Mouse (Mus musculus): ENCODE data around the gene Hk1.
"Not testable (repeated sequence)": the region's sequence is repeated elsewhere in the genome, so short reads cannot be mapped to it uniquely, and the experiment has no call there.

Gene Hk1

GRCm38 (mm10) chr10:62340991-62341390, 38.7 kb downstream of the Hk1 start:
- no peak for DNase-seq (ENCODE audit: low spot score in 2 of 2)

GRCm38 (mm10) chr10:62340095-62340731, 39.5 kb downstream of the Hk1 start:
- DNase-seq (ENCODE audit: low spot score in 2 of 2) = peak; percentile 97

- DNase-seq (ENCODE audit: low spot score in 2 of 2) = peak; percentile 45 to 53
Measured at GRCm38 (mm10) chr10:62339211-62340094, 40.3 kb downstream of the Hk1 start.

DNA sequence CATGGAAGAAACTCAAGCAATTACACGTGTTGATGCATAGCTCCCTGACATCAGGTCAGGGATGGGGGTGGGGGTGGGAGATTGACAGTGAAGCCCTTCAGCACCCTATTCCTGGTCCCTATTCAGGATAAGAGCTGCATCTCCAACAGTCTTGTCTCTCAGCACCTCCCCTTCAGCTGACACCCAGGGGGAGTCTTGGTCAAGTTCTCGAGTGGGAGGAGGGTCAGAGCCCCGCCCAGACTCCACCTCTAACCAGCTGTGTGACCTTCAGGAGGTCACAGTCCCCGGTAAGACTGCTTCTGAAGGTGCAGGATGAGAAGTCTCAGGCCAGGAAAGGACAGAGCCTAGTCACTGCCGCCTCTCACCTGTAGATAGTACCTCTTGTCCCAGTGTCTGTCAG, 41.1 kb downstream of the Hk1 start:
- DNase-seq (ENCODE audit: low spot score in 2 of 2) = no peak

DNA sequence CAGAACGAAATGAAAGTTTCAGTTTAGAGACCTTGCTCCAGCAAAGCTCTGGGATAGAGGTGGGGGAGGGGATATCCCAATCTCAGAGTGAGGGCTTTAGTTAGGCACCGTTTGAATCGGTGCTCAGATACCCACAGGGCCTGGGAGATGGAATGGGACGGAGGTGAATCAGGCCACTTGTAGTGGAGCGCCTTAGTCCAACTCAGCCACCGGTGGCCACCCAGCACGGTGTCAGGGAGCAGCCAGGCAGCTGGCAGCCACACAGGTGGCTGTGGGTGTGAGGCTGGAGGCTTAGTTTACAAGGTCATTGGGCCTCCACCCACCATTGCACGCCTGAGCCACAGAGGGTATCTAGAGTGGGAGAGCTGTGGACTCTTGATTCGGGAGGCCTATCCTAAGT, 41.5 kb downstream of the Hk1 start:
- no peak for DNase-seq (ENCODE audit: low spot score in 2 of 2)

DNA sequence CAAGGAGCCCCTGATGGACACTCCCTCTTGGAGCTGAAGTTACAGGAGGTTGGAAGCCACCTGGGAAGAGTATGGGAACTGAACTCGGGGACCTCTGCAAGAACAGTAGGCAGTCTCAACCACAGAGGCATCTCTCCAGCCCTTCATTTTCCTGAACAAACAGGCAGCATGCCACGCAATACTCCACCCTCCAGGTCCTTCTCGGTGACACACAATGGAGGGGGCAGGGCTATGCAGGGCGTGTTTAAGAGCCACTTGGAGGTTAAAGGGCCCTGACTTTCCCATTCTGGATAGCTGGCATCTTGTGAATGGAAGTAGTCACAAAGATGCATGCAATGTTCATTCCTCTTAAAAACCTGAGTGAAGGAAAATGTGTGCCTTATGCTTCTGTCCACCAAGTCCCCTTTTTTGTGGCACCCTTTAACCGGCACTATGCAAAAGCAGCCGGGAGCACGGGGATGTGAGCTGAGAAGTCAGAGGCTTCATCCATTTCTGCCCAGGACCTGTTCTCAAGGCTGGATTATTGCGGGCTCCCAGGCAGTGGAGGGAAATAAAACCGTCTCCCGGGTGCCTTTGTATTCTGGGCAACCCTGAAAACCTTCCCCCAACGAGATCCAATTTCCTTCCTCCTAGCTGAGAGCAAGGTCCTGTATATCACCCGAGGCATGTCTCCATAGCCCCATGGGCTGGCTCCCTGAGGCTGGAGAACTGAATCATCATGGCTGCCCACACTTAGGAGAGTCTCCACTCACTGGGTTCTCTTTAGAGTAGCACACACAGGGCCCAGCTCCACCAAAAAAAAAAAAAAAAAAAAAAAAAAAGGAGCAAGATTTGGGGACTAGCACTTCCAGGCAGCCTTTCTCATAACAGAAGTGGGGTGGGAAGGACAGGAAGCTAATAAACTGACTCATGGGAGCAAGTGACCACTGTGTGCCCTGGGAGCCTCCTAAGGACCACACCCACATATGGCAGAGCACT, 42.8 kb downstream of the Hk1 start:
- DNase-seq (ENCODE audit: low spot score in 2 of 2) = no peak

GRCm38 (mm10) chr10:62335423-62335776, 44.3 kb downstream of the Hk1 start:
- no peak for DNase-seq (ENCODE audit: low spot score in 2 of 2)

DNA sequence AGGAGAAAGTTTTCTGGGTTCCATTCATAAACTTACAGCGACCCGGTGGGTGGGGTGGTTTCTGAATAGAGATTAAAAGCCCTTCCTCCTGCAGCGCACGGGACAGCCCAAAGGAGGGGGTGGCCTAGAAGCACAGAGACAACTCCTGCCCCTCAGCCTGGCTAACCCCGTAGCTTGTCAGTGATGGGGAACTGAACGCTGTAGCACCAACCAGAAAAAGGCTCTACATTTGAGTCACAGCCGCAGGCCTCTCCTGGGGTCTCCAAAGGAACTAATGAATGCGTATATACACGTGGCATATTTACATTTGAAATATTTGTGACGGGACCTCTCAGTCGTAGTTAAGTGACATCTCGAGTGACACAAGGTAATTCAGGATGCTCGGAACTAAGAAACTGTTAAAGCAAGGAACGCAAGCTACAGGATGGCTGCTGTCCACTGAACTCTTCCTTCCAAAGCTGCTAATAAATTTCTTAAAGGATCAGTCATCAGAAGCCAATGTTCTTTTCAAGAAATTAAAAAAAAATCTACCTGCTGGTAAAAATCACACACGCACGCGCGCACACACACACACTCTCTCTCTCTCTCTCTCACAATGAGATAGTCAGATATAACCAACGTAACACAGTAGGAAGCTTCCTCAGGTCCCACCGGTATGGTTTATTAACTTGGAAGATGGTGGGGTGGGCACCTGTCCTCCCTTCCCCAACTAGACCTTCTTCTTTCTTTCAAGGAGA, 44.9 kb downstream of the Hk1 start:
- no peak for DNase-seq (ENCODE audit: low spot score in 2 of 2)

DNA sequence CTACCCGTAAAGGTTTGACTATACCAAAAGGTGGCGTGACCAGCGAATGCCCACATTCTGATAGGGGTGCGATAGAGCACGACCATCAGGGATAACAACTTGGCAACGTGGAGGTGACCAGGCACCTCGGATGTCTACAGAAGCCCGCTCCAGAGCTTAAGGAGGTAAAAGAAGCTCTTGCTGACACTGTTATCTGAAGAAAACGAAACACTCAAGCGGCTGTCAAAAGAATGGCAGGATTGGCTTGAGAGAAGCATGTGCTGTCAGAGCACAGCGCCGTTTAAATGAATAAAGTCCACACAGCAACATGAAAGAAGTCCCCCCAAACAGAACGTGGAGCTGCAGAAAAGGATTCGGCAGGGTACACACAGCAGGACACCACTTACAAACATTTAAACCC, 46.4 kb downstream of the Hk1 start:
- no peak for DNase-seq (ENCODE audit: low spot score in 2 of 2)

DNA sequence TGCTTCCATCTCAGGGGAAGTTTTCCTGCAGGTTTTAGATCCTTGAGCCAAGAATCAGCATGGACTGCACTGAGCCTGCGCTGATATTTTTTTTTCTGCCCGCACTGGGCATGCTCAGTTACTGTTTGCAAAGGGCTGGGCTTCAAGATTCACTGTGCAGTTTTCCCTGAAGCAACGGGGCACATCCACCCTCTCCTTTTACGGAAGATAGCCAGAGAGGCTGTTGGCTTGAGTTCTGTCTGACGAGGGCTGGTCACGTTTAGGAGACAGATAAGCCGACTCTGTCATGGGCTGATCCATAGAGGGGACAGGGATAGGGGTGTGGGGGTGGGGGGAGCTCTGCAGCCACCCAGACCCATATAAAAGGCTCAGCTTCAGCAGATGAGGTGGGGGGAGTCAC, 47.2 kb downstream of the Hk1 start:
- DNase-seq (ENCODE audit: low spot score in 2 of 2) = no peak

DNA sequence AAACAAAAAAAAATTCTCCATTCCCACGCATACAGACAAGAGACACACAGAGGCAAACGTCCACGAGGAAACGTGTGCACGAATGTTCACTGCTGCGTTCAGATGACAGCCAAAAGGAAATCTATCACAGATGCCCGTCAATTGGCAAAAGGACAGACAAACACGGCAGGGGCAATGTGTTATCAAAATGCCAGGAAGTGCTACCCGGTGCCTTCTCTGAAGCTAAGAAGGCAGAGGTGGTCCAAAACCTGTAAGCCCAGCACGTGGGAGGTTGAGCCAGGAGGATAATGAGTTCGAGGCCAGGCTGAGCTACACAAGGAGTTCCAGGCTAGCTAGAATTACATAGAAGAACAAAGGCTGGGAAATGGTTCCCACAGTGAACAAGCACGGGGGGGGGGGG, 47.9 kb downstream of the Hk1 start:
- no peak for DNase-seq (ENCODE audit: low spot score in 2 of 2)

DNA sequence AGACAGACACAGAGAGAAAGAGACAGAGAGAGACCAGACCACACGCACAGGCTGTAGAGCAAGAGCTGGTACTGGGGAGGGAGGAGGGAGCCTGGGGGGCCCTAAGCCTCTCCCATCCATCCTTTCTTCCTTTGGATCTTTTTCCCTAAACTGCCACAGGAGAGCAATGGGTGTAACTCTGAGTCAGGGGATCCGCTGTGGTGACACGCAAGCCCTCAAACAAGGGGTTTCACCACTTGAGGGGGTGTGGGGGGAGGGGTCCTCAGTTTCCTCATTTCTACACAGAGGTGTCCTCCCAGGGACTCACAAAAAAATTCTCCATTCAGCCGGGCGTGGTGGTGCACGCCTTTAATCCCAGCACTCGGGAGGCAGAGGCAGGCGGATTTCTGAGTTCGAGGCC, 48.4 kb downstream of the Hk1 start:
- no peak for DNase-seq (ENCODE audit: low spot score in 2 of 2)

GRCm38 (mm10) chr10:62329846-62330245, 49.9 kb downstream of the Hk1 start:
- no peak for DNase-seq (ENCODE audit: low spot score in 2 of 2)

GRCm38 (mm10) chr10:62328886-62329412, 50.8 kb downstream of the Hk1 start:
- no peak for DNase-seq (ENCODE audit: low spot score in 2 of 2)

- DNase-seq (ENCODE audit: low spot score in 2 of 2) = no peak
Measured at GRCm38 (mm10) chr10:62327572-62328317, 52.0 kb downstream of the Hk1 start.

GRCm38 (mm10) chr10:62326818-62327571, 52.7 kb downstream of the Hk1 start:
- DNase-seq (ENCODE audit: low spot score in 2 of 2) = no peak

GRCm38 (mm10) chr10:62326002-62326401, 53.7 kb downstream of the Hk1 start:
- no peak for DNase-seq (ENCODE audit: low spot score in 2 of 2)

DNA sequence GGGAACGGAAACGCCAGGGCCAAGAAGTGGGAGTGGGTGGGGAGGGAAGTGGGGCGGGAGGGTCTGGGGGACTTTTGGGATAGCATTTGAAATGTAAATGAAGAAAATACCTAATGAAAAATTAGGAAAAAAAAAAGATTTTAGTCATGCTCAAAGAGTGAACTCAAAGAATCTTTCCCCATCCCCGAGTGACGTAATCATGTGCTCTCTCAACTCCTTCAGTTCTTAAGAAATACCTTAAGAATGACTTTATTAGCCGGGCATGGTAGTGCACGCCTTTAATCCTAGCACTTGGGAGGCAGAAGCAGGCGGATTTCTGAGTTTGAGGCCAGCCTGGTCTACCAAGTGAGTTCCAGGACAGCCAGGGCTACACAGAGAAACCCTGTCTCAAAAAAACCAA, 56.9 kb downstream of the Hk1 start:
- not testable (repeated sequence) for DNase-seq (ENCODE audit: low spot score in 2 of 2)

- no peak for DNase-seq (ENCODE audit: low spot score in 2 of 2)
Measured at GRCm38 (mm10) chr10:62321457-62321856, 58.3 kb downstream of the Hk1 start.
